Comparison of ENCODE assay signal across 8 mouse cellular contexts in genomic region chr6:90716066-90716704, GRCm38 (mm10).
DNase-seq lines count a peak whose midpoint lies in the region.

No protein-coding gene starts in this region.

- WGBS in embryonic facial prominence, embryonic 10.5 days, result under 1% methylated on average over 49 of the region's 49 CpGs

- peaks cover 57% of the 10 kb centered on the region for H3K4me1 ChIP-seq in embryonic facial prominence, embryonic 10.5 days

- no peaks in the 10 kb centered on the region for H3K27me3 ChIP-seq in embryonic facial prominence, embryonic 10.5 days (replicated peaks; ENCODE audit: low read depth, poor library complexity, severe bottlenecking)

- H3K36me3 ChIP-seq in embryonic facial prominence, embryonic 10.5 days (replicated peaks), result no peaks in the 10 kb centered on the region

- peak; percentile 60 for DNase-seq in right cerebral cortex, postnatal 14 days
- no peak for DNase-seq in right cerebral cortex, adult 2 months (ENCODE audit: low spot score in 2 of 2)
- peak; percentile 95 for DNase-seq in embryonic facial prominence, embryonic 10.5 days (ENCODE audit: low spot score)
- peak; percentile 85 to 88 for DNase-seq in heart, adult 9 months (ENCODE audit: low spot score in 2 of 2)
- DNase-seq in kidney, adult 9 months, result peak; percentile 90
- DNase-seq in lung, postnatal 14 days, result peak; percentile 90
- DNase-seq in retina, embryonic 14.5 days (ENCODE audit: low spot score), result peak; percentile 84
- DNase-seq in urinary bladder, postnatal 14 days (ENCODE audit: low spot score), result peak; percentile 89

- peak overlapping the region; percentile 74 for H3K4me3 ChIP-seq in embryonic facial prominence, embryonic 10.5 days

- no peaks in the 10 kb centered on the region for H3K9me3 ChIP-seq in embryonic facial prominence, embryonic 10.5 days

- H3K27ac ChIP-seq in embryonic facial prominence, embryonic 10.5 days (replicated peaks), result peak overlapping the region; percentile 88

Comparison
In these comparisons a context has a peak if more than half of its experiments do, and no peak if none do; other contexts are left out.
1. DNase-seq: peak in right cerebral cortex, postnatal 14 days (single experiment), embryonic facial prominence, embryonic 10.5 days (single experiment), heart, adult 9 months (2 of 2), kidney, adult 9 months (single experiment), lung, postnatal 14 days (single experiment), retina, embryonic 14.5 days (single experiment) and urinary bladder, postnatal 14 days (single experiment); none in right cerebral cortex, adult 2 months (0 of 2).